Comparison of ENCODE assay signal across 18 mouse cellular contexts in genomic region chr1:120466751-120467150, GRCm38 (mm10). TPM values are rescaled to one million over a fixed set of nuclear protein-coding genes. Genes with fewer than 3 reads are reported as not detected.
DNase-seq lines count a peak whose midpoint lies in the region; ATAC-seq and TF ChIP-seq lines count a peak whose summit lies in the region.
"Had no signal": no experiment of that assay in that cellular context is flagged by ENCODE, and none has a peak within 500 bp of the region (broad histone marks: within the 10 kb centered on the region; RNA-seq: fewer than 3 reads in every experiment).

No protein-coding gene starts in this region.

- no peaks in the 10 kb centered on the region for H3K4me1 ChIP-seq in kidney, adult 2 months (ENCODE audit: control insufficient read depth, insufficient read depth, low read length)
- H3K4me1 ChIP-seq in neural tube, embryonic 11.5 days (ENCODE audit: control insufficient read depth, insufficient read depth, low read length), result peaks cover 8% of the 10 kb centered on the region; the same call in 1 of the 2 replicates
- H3K4me1 ChIP-seq: embryonic facial prominence, embryonic 15.5 days; heart, embryonic 12.5 days; liver, embryonic 13.5 days had no signal

- H3K4me2 ChIP-seq in neural tube, embryonic 11.5 days (ENCODE audit: low read depth), result no peak overlapping the region
- H3K4me2 ChIP-seq: embryonic facial prominence, embryonic 15.5 days; heart, embryonic 12.5 days; liver, embryonic 13.5 days had no signal

- ATAC-seq in neural tube, embryonic 11.5 days (ENCODE audit: insufficient read depth, low FRiP score, low TSS enrichment), result no peak; the same call in 1 of the 2 replicates
- ATAC-seq: forebrain, postnatal 0 days had no signal

- no peak for TF ChIP-seq POLR2A in kidney, adult 2 months (IDR thresholded peaks at IDR 0.05; ENCODE audit: low read depth, low read length)

- no peak overlapping the region for H3K4me3 ChIP-seq in kidney, adult 2 months (ENCODE audit: insufficient read depth, low read depth, low read length)
- no peak overlapping the region for H3K4me3 ChIP-seq in neural tube, embryonic 11.5 days (ENCODE audit: low read depth, low read length)
- H3K4me3 ChIP-seq: embryonic facial prominence, embryonic 15.5 days; heart, embryonic 12.5 days; liver, embryonic 13.5 days had no signal

- no peaks in the 10 kb centered on the region for H3K9me3 ChIP-seq in neural tube, embryonic 11.5 days (ENCODE audit: control insufficient read depth, low read length)
- H3K9me3 ChIP-seq: embryonic facial prominence, embryonic 15.5 days; heart, embryonic 12.5 days; liver, embryonic 13.5 days had no signal

- TF ChIP-seq CTCF in kidney, adult 2 months (conservative IDR thresholded peaks at IDR 0.05; ENCODE audit: insufficient read depth, insufficient read length, low read depth, low read length), result no peak

- peak; percentile 18 for DNase-seq in adrenal gland, postnatal 10 days
- no peak for DNase-seq in adrenal gland, adult 18-20 months (ENCODE audit: low spot score in 2 of 2)
- peak; percentile 63 for DNase-seq in kidney, postnatal 10 days
- no peak for DNase-seq in kidney, adult 2 months
- peak; percentile 59 for DNase-seq in embryo, embryonic 9.5 days (ENCODE audit: extremely low spot score)
- DNase-seq in neural tube, embryonic 11.5 days (ENCODE audit: low spot score), result peak; percentile 50
- no peak for DNase-seq in right cerebral cortex, postnatal 36 days (ENCODE audit: low spot score in 2 of 2)
- DNase-seq in cerebellum, postnatal 25 days, result no peak
- DNase-seq: cerebellum, adult 2 months; forebrain, postnatal 0 days; layer of hippocampus, postnatal 36 days; liver, embryonic 13.5 days had no signal

- H3K27ac ChIP-seq in kidney, adult 2 months (ENCODE audit: insufficient read depth, low read depth, low read length), result no peak overlapping the region
- H3K27ac ChIP-seq in neural tube, embryonic 11.5 days (ENCODE audit: low read depth, low read length), result no peak overlapping the region
- H3K27ac ChIP-seq: embryonic facial prominence, embryonic 15.5 days; liver, embryonic 13.5 days had no signal

- H3K9ac ChIP-seq in neural tube, embryonic 11.5 days (ENCODE audit: low read length), result no peak overlapping the region
- H3K9ac ChIP-seq: embryonic facial prominence, embryonic 15.5 days; forebrain, postnatal 0 days; heart, embryonic 12.5 days; liver, embryonic 13.5 days had no signal

- no peaks in the 10 kb centered on the region for H3K36me3 ChIP-seq in kidney, adult 2 months (ENCODE audit: control insufficient read depth, insufficient read depth, low read length)
- no peaks in the 10 kb centered on the region for H3K36me3 ChIP-seq in neural tube, embryonic 11.5 days (ENCODE audit: control insufficient read depth, insufficient read depth, low read length)
- H3K36me3 ChIP-seq: embryonic facial prominence, embryonic 15.5 days; G1E; heart, embryonic 12.5 days; liver, embryonic 13.5 days had no signal

- H3K27me3 ChIP-seq in kidney, adult 2 months (replicated peaks; ENCODE audit: control insufficient read depth, insufficient read depth, low read length), result no peaks in the 10 kb centered on the region
- H3K27me3 ChIP-seq in neural tube, embryonic 11.5 days (ENCODE audit: control insufficient read depth, insufficient read depth, low read length), result no peaks in the 10 kb centered on the region
- H3K27me3 ChIP-seq: embryonic facial prominence, embryonic 15.5 days; liver, embryonic 13.5 days had no signal

- WGBS in kidney, adult 2 months, result 10% methylated on average over 7 of the region's 7 CpGs
- WGBS in neural tube, embryonic 11.5 days, result 5% methylated on average over 7 of the region's 7 CpGs

RNA-seq across cellular contexts. Expression of gene Marco, which starts 38.1 kb away (rescaled TPM):
- total RNA-seq in adrenal gland, postnatal 10 days (2021), result 1 to 10 TPM; 5.2 to 6.7 TPM
- not detected for total RNA-seq in adrenal gland, adult 18-20 months (2021)
- 4.4 TPM in 1 of 2 replicates, not detected in the other for polyA plus RNA-seq in kidney, adult 2 months (2012; rRNA removed)
- 0.77 TPM in 1 of 2 replicates, not detected in the other for polyA plus RNA-seq in neural tube, embryonic 11.5 days (2014; fragmentation: Nextera tagmentation; extraction: Ambion mirVana)
- total RNA-seq: forebrain, postnatal 0 days; layer of hippocampus, postnatal 36 days; megakaryocyte progenitor cell, adult 5-6 weeks had no signal
- polyA plus RNA-seq: cerebellum, adult 2 months; embryonic facial prominence, embryonic 15.5 days; forebrain, postnatal 0 days; G1E; heart, embryonic 12.5 days; intestine, embryonic 14.5 days; stomach, embryonic 14.5 days had no signal

Comparison
In these comparisons a context has a peak if more than half of its experiments do, and no peak if none do; other contexts are left out.
1. DNase-seq: peak in adrenal gland, postnatal 10 days (single experiment), kidney, postnatal 10 days (single experiment), embryo, embryonic 9.5 days (single experiment) and neural tube, embryonic 11.5 days (single experiment); none in adrenal gland, adult 18-20 months (0 of 2), kidney, adult 2 months (single experiment), right cerebral cortex, postnatal 36 days (0 of 2) and cerebellum, postnatal 25 days (0 of 2).
2. RNA of gene Marco, which starts 38.1 kb away (total RNA-seq): 5.2 to 6.7 TPM in adrenal gland, postnatal 10 days; not detected in adrenal gland, adult 18-20 months; every median in the first group is over 4 times any median in the second.